Mouse (Mus musculus) R1 (cell line): ENCODE measurements at regions not wholly inside any gene's neighbourhood (a gene's known extent, or its start where the extent isn't known, plus 50 kb on each side); places are given as distances from the start of the nearest gene placed in this dataset.

Experiments used
- DNase-seq: peaks from one replicate; pipeline ENCODE4 v3.0.0-alpha.2; 2018; ENCODE audit warnings: low read depth, low spot score

DNA sequence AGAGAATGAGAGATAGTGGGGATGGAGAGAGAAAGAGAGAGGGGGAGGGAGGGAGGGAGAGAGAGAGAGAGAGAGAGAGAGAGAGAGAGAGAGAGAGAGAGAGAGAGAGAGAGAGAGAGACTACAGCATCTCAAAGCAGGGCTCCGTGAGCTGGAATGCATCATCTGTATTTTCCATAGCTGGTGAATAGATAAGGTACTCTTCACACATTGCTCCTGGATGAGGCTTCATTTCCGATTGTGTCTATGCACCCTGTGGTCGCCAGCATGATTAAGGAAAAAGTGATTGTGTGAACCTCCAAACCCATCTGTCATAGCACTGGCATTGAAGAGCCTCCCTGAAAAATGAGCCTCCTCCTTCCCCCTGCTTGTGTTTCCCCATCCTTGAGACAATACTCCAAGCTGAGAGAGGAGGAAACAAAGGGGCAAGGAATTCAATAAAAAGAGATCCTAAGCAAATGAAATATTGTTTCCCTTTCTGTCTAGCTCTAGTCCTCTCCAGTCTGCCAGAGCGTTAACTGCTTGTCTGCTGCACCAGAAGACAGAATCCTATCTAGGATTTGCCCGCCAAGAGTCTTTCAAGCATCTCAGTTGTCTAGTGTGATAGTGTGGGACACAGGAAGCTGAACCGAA, 130.4 kb upstream of the Spats2l start:
- no peak for DNase-seq

DNA sequence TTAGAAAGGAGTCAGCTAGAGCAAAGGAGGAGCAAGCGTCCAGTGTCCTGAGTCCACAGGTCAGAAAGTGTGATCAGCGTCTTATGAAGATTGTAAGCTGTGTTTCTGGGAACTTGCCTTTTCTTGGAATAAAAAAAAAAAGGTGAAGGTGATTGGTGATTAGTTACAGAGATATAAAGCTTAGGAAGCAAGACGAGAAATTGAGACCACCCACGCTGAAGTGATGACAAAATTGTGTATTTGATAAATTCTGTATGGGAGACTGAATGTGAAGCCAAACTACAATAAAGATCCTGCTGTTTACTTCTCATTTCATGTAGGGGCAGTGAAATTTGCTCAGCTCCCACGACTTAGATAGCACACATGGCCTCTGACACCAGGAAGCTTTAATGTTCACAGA, 109.0 kb upstream of the Spats2l start:
- no peak for DNase-seq

DNA sequence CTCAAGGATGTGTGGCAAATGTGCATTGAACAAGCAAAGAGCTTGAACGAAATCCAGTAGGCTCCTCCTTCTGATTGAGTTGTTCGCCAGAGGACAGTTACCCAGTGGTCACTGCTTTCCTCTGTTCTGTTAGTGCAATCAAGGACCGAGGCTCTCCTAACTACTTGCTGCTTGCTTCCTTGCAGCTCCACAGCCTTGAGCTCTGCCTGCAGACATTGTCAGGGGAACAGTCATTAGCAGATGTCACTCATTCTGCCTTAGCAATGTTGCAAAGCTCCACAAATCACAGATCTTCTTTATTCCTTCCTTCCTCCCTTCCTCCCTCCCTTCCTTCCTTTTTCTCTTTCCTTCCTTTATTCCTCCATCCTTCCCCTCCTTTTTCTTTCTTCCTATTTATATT, 108.2 kb upstream of the Spats2l start:
- no peak for DNase-seq

DNA sequence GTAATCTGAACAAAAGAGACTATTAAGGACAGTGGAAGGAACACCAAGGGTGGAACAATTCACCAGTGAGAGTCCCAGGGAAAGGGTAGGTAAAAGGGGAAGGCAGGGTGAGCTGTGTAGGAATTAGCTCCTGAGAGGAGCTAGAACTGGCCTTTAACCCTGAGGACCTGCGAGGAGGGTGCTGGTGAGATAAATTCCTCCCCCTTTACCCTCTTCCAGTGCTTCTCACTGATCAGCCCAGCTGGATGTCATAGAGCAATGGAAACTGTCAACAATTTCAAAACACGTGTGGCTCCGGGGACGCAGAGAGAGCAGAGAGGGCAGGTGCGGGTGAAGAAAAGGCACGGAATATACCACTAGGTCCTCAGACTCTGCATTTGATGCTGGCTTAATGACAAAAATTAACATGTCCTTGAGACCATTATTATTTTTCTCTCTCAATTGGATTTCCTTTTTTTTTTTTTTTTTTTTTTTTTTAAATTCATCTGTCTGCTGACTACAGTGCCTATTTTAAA, 107.7 kb upstream of the Spats2l start:
- no peak for DNase-seq

DNA sequence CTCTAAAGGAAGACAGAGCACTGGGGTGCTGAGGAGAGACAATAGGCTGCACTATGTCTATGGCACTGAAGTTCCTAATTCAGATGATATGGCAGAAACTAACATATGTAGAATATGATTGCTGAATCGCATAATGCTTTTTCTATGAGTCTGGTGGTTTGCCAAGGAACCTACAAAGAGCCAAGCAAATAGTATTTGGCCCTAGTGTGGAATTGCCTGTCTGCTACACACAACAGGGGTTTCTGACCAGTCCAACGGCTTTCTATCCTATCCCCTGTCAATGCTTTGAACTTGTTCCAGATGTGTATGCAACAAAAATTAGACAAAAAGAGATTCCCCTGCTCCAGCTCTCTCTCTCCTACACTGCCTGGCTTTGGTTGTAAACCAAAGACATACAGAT, 100.5 kb upstream of the Spats2l start:
- no peak for DNase-seq

DNA sequence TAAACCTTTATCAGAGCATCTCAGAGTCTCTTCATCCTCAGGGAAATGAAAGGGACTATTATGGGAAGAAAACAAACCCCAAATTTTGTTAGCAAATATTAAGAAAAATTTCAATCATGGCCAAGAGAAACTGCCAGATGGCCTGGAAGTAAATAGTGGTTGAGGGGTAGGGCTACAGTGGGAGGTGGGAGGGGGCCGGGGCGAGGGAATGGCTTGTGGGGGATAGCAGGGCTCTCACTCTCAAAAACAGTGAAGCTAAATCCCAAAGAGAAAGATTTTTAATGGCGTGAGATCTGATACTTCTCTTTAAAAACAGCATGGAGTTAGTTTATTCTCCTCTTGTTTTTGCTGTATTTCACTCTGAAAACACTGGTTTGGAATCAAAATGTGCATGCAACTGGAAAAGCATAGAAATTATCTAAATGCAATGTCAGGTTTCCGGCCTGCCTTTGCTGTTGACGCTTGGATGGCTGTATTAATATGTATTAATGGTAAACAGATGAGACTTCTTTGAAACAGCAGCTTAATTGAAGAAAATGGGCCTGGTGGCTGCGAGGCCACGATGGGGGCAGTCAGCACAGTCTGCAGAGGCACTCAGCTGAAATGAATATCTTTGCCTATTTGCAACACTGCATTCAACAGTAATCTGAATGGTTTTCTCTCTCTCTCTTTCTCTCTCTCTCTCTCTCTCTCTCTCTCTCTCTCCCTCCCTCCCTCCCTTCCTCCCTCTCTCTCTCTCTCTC, 99.8 kb upstream of the Spats2l start:
- no peak for DNase-seq

DNA sequence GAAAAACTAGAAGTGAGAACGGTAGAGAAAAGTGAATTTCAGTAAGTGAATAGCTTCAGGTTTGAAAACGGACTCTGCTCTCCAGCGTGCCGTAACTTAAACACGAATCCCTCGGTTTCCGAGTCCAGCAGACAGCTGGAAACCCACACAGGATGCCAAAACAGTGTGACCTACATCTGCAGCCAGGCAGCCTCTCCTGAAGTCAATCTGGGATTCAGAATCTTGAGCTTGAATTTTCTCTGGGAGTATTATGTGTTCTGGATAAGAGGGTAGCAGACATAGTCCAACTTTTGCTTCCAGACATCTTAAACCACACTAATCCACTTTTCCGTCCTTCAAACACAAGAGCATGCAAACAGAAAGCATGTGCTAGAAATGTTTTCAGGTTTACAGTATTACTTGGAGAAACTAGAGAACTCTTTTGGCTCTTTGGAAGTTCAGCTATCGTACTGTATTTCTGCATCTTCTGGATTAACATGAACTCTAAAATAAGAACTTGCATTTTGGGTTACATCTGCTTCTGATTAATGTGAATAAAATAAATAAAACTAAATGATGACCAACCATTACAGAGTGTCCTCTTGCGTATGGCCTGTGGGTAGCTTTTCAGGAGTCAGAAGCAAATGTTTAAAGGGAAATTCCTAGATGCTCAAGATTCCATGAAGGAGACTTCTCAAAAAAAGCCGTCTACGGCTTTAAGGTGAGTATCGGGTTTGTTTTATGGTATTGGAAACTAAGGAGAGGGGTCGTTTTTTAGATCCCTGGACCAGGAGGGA, 89.4 kb upstream of the Spats2l start:
- DNase-seq, result no peak

DNA sequence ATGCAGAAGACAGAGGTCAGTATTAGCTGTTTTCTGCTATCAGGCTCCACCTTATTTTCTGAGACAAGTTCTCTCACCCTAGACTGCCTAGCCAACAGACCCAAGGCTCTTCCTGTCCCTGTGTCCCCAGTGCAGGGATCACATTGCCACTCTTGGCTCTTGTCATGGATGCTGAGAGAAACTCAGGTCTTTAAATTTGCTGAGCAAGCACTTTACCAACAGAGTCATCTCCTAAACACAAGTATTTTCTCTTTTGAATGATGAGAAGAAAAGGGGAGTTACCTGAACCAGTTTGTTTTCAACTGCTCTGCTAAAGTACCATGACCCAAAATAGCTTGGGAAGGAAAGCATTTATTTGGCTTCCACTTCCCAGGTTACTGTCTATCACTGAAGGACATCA, 84.7 kb upstream of the Spats2l start:
- DNase-seq, result no peak

DNA sequence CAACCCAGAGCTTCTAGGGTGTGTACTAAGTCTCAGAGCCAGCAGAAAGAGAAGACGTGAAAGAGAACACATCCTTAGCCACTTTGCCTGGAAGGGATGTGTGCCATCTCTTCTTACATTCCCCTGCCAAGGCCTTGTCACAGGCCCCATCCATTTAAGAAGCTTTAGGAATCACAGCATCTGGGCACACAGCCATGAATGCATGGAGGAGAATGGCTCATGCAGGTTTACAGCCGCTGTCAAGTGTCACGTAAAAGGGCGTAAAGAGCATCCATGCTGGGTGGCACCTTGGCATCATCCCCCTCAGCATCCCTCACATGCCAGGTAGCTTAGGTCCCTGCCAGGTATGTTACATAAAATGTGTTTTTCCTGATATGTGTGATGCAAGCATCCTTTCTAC, 66.1 kb upstream of the Spats2l start:
- no peak for DNase-seq

DNA sequence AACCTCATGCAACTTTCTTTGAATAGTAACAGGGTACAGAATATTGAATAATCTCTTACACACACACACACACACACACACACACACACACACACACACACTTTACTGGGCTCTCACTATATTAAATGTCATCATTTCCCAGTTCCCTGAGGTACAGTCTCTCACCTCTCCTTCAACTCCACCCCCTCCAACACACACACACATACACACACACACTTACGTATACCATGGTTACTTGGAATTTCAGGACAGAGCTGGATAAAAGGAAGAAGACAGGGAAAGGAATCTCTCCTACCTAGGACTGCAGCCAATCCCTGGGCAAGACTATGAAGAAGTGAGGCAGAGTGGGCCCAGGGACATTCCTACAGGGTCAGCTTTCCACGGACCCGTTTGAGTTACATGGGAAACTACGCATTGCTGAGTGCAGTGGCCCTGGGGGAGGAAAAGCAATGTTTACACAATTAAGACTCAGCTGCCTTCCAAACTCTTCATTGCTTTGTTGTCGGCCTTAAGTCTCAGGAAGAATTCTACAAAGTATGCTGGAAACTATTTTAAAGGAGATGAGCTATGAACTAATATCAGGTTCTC, 61.0 kb upstream of the Spats2l start:
- DNase-seq, result no peak

DNA sequence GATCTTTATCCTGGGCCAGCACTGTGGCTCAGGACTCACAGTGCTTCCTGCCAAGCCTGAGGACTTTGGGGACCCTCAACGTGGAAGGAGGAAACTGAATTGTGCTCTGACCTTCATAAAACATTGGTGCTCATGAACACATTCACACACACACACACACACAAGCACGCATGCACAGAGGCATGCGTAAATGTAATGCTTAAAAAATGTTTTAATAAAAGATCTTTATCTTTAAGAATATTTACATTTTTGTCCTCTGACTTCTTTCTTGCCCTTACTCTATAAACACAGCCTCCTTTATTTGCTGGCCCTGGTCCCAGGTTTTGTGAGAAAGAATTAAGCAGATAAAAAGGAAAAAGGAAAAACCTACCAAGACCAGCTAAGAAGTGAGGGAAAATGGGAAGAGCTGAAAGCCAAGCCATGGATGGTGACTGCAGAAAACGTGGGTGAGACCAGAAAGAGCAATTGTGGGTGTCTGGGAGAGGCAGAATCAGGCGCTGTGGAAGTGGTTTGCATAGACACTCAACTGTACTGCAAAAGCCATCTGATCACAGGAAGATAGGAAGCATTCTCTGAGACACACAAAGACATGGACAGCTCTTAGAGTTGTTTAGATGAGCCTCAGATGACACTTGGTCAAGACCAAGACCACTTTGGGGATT, 56.7 kb upstream of the Spats2l start:
- no peak for DNase-seq

DNA sequence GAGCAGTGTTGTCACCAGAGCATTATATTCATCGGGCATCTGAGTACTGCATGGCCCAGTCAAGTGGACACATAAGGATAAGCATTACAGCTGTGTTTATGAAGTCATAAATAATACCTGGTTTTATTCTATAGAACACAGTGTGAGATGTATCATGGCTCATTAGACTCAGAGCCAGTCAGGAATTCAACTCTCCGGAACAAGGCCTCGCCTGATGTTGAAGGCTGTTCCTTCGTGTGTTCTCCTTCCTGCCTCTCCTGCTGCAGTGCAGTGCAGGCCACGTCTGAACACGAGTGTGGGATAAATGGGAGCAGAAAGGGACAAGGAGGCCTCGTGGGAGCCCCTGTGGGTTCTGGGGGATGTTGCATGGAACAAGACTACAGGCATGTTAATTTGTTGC, 55.6 kb upstream of the Spats2l start:
- no peak for DNase-seq
